Mouse (Mus musculus) lung, postnatal 0 days (tissue): Measurements from ENCODE around the gene B430218F22Rik.

Source experiments
- CTCF ChIP-seq: IDR thresholded peaks from 2 replicates; pipeline ENCODE4 v1.5.1; 2016; ENCODE audit warnings: antibody characterized with exemption, mild to moderate bottlenecking
- EP300 ChIP-seq: IDR thresholded peaks from 2 replicates; pipeline ENCODE4 v1.6.1; 2016; ENCODE audit warnings: antibody characterized with exemption, mild to moderate bottlenecking, control low read depth

DNA sequence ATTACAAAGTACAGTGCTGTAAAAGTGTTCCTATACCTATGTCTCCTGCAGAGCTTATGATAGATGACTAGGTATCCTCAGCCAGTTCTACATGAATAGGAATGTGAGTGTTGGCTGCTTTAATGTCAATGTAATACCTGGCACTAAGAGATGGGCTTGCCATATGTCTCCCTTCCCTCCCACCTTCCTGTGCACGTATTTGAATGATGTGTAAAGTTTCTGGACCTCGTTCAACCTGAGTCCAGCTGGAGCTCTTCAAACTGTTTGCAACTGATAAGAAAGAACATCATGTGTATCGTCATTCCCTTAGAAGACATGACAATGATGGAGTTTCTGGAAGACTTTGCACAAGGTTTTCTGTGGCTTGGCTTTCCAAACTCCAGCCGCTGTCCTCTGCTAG, 13.6 kb upstream of the B430218F22Rik start:
- no peak for TF ChIP-seq CTCF
- no peak for TF ChIP-seq EP300
